Mouse (Mus musculus): ENCODE measurements at regions not wholly inside any gene's neighbourhood (a gene's known extent, or its start where the extent isn't known, plus 50 kb on each side); places are given as distances from the start of the nearest gene placed in this dataset.

DNA sequence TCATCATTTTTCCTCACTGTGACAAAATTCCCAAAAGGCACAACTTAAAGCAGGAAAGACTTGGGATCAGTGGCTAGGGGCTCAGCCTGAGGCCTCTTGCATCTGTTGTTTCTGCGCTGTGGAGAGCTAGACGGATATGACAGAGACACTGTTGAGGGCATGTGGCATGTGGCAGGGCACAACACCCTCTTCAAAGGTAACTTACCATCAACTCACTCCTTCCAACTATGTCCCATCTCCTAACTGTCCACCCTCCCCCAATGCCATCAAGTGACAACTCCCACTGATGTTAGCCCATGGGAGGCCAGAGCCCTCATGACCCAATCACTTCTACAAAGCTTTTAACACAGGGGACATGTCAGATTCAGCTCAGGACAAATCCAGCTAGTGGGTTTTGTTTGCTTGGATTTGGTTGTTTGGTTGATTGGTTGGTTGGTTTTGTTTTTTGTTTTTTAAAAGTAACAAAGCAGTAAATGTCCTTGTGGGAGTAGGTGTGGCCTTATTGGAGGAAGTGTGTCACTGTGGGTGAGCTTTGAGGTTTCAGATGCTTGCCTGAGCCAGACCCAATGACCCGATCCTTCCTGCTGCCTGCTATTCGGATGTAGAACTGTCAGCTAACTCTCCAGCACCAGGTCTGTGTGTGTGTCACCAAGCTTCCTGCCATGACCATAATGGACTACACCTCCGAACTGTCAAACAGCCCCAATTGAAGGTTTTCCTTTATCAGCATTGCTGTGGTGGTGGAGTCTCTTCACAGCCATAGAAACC, 53.2 kb upstream of the Lef1 start:
- DNase-seq (ENCODE audit: low read depth, low spot score): no peak

DNA sequence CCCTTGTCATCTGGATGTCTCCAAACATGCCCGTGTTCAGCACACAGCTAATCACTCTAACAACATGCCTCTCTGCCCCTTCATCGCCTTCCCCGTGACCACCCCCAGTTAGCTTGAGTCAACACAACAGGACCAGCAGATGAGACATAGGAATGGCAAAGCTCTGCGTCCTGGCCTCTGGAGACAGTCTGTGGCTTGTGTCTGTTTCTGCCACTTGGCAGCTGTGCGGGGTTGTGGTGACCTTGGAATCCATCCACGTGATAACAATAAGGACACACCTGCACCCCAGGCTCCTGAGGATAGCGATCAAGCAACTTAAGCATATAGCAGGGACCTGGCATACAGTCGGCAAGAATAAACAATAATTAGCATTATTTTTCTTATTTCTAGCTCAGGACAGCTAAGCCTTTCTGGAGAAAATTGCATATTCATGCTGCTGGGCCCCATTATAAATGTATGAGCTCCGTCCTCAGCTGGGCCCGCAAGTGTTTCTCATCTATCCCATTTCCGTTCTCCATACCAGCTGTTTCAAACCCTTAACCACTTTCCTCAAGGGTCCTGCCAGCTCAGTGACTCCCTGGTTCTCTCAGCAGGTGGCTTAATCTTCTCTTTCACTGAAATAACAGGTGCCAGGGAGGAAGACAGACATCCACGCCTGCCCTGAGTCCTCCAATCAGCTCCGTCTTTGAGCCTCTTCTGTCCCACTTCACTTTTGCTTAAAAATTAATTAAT, 55.9 kb upstream of the Lef1 start:
- DNase-seq (ENCODE audit: low read depth, low spot score): no peak

GRCm38 (mm10) chr3:131047716-131048115, 62.6 kb upstream of the Lef1 start:
- no peak for DNase-seq (ENCODE audit: low read depth, low spot score)

- DNase-seq (ENCODE audit: low read depth, low spot score): no peak
Observed at GRCm38 (mm10) chr3:131046412-131046811, 63.9 kb upstream of the Lef1 start.

- DNase-seq (ENCODE audit: low read depth, low spot score): no peak
Observed at GRCm38 (mm10) chr3:131040214-131040825, 70.0 kb upstream of the Lef1 start.

GRCm38 (mm10) chr3:131037095-131037494, 73.2 kb upstream of the Lef1 start:
- DNase-seq (ENCODE audit: low read depth, low spot score): no peak

- no peak for DNase-seq (ENCODE audit: low read depth, low spot score)
Observed at GRCm38 (mm10) chr3:131034774-131035173, 75.5 kb upstream of the Lef1 start.

- DNase-seq (ENCODE audit: low read depth, low spot score): no peak
Observed at GRCm38 (mm10) chr3:131026336-131026735, 83.9 kb upstream of the Lef1 start.

DNA sequence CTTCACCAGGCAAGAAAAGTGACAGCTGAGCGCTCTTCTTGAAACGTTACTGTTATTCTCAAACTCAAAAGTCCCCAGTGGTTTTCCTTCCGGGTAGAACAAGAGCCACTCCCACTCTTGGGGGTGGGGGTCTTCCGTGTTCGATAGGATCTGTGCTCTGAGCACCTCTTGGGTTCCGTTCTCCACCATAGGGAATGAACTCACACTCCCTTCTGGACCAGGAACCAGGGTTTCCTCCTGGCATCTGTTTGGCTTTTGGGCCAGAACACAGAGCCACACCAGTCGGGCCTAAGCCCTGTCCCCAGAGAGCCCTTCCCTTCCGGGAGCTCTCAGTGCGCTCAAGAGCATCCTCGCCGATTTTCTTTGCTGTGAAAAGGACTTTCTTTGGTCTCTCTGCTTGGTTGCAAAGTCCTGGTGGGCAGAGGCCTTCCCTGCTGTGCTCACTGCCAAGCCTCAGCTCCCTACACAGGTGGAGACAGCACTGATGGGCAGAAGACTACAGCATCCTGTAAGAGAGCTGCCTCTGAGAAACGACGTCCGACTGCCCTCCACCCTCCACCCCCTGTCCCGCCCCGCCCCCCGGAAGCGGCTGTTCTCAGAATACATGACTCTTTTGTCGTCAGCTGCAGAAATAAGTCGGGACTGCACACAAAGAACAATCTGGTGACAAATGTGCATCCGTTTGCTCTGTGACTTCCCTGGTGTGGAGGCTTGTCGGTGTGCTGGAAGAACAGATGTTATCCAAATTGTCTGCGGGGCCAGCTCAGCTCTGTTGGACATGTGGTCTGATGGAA, 90.9 kb upstream of the Lef1 start:
- DNase-seq (ENCODE audit: low read depth, low spot score): no peak

DNA sequence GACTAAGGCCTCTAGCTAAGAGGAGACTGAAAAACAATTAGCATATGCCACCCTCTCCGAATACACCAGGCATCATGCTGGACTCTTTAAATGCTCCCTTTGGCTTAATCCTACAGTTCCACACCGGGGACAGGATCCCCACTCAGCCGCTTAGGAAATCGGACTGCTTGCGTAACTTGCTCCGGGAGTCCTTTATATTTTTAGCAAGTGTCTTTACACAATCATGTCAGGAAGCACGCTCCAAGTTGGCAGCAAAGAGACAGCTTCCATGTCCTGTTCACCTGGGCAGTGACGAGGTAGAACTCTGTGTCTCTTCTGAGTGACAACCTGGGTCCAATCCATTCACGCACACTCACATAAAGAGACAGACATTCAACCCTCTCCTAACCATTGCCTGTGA, 92.4 kb upstream of the Lef1 start:
- DNase-seq (ENCODE audit: low read depth, low spot score): no peak

DNA sequence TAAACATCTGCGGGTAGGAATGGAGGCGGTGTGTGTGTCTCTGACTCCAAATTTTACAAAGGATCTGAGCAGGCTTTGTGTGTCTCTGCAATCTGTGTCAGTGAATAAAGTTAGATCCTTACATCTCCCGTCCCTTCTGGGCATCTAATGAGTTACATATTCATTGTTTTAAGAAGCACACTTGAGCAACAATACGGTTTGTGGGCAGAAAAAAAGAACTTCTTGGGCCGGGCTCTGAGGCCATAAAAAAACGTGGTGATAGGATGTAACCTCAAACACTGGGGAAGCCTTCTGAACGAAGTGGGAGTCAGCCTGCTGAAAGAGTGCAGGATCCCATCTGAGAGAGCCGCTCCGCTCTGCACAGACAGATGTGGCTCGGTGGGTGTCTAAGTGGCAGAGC, 94.2 kb upstream of the Lef1 start:
- no peak for DNase-seq (ENCODE audit: low read depth, low spot score)

DNA sequence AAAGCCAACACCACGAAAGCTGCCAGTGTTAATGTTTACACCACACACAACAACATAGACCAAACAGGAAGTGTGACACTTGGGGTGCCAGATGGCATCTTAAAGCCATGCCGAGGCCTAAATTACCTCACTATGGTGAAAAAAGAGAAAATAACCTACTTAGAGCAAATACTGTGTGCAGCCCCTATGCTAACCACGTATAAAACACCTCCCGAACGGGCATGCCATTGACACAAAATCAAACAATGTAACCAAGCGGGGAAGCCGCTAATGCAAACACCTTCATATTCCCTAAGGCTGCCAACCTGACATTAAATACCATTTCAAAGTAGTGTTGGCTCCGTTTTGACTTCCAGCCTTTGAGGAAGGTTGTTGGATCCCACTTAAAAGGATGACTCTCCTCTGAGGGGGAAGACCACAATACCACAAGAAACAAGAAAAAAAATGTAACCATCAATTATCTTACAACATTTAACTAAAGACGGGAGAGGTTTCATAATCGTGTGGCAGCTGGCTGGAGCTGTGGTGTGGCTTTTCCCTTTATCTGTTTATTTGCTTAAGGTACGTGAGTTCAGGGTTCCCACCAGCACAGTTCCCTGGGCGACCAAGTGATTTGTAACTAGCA, 96.1 kb upstream of the Lef1 start:
- no peak for DNase-seq (ENCODE audit: low read depth, low spot score)

DNA sequence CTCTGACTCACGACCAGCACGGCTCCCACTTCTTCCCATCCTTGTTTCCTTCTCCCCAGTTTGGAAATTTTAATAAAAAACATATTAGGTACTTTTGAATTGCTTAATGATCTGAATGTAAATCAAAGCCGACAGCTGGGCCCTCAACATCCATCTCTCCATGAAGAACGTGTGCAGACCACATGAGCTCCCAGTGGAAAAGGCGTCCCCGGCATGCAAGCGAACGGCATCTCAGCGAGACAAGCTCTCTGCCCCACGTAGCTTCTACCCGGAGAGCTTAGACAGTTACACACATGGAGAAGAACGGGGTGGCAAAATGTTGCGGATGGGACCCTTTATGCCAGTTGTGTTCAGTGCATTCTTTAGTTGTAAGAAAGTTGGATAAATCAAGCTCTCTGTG, 109.6 kb upstream of the Lef1 start:
- no peak for DNase-seq (ENCODE audit: low read depth, low spot score)

DNA sequence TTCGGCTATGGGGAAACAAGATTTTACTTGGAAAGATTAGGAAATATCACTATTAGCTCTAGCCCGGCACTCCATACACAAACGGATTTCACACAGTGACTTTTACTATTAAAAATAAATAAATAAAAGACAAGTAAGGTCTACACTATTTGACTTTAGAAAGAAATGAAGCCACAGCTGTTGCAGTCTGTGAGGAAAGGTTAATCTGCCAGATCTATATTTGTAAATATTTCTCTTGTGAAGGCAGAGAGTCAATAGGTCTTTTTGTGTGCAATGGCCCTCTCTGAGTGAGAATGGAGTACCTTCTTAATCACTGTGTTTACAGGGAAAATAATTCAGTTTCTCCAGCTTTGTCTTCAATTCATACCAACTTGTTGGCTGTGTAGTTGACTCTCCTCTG, 110.0 kb upstream of the Lef1 start:
- no peak for DNase-seq (ENCODE audit: low read depth, low spot score)

- no peak for DNase-seq (ENCODE audit: low read depth, low spot score)
Observed at GRCm38 (mm10) chr3:130999818-131000217, 110.5 kb upstream of the Lef1 start.

- no peak for DNase-seq (ENCODE audit: low read depth, low spot score)
Observed at GRCm38 (mm10) chr3:130998433-130998832, 111.8 kb upstream of the Lef1 start.

- no peak for DNase-seq (ENCODE audit: low read depth, low spot score)
Observed at GRCm38 (mm10) chr3:130996786-130997185, 113.5 kb upstream of the Lef1 start.

- DNase-seq (ENCODE audit: low read depth, low spot score): no peak
Observed at GRCm38 (mm10) chr3:130991971-130992370, 118.3 kb upstream of the Lef1 start.

DNA sequence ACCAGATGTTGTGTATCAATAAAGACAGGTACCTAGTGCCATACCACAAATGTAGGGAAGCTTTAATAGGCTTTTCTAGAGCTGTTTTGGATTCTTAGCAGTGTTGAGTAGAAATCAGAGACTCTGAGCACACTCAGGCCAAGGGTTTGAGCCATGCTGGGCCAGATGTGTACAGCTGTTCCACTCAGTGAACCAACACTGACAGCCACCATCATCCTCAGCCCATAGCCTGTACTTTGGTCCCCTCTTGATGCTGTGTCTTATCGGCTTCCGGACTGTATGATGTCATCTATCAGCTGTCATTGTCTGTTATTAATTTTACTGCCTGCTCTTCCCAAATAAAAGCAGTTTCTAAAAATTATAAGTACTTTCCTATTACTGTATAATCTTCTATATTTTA, 123.6 kb upstream of the Lef1 start:
- DNase-seq (ENCODE audit: low read depth, low spot score): no peak

- no peak for DNase-seq (ENCODE audit: low read depth, low spot score)
Observed at GRCm38 (mm10) chr3:130986101-130986500, 124.2 kb upstream of the Lef1 start.

DNA sequence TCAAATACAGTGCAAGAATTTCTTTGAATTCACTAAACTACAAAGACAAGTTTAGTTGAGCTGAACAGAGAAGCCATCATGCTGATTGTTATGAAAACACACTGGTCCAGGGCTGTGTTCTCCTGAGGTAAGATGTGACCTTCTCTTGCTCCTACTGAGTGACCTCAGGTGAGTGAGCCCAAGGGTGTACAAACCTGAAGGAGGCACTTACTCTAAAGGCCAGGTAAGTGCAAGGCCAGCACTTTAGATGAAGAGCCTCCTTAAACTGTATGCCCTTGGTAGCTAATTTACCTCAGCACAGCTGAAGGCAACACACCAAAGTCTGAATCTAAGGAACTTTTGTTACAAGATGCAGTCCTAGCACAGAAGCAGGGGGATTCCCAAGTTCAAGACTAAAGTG, 128.7 kb upstream of the Lef1 start:
- no peak for DNase-seq (ENCODE audit: low read depth, low spot score)
